Mouse (Mus musculus) embryonic facial prominence, embryonic 11.5 days (tissue): ENCODE measurements around the gene Dhx16. TPM values are rescaled to one million over a fixed set of nuclear protein-coding genes. Genes with fewer than 3 reads are reported as not detected.

Source experiments
- ATAC-seq: fragments of 200-750 bp; cut with Nextera tagmentation; replicated peaks from 2 replicates; pipeline ENCODE4 v1.8.0; 2017; ENCODE audit warnings: low read depth; ENCODE audit not compliant: insufficient number of reproducible peaks, low FRiP score, low TSS enrichment
- DNase-seq: peaks from one replicate; pipeline ENCODE4 v3.0.0-alpha.2; 2015; ENCODE audit warnings: low spot score
- H3K27ac ChIP-seq: fragments of 300-500 bp; sonication (generic); replicated peaks from 2 replicates; pipeline ENCODE4 v1.5.1; 2014; ENCODE audit warnings: mild to moderate bottlenecking, low read depth, low read length, control low read depth
- H3K27me3 ChIP-seq: fragments of 300-500 bp; sonication (generic); 2 replicates; pipeline ENCODE4 v1.6.1; 2014; ENCODE audit warnings: mild to moderate bottlenecking, low read length, moderate library complexity, mixed read lengths; ENCODE audit not compliant: control insufficient read depth, insufficient read depth
- H3K36me3 ChIP-seq: fragments of 300-500 bp; sonication (generic); replicated peaks from 2 replicates; pipeline ENCODE4 v1.6.1; 2014; ENCODE audit warnings: low read depth, mild to moderate bottlenecking, low read length, moderate library complexity, mixed read lengths; ENCODE audit not compliant: control insufficient read depth, insufficient read depth
- H3K4me1 ChIP-seq: fragments of 300-500 bp; sonication (generic); 2 replicates; pipeline ENCODE4 v1.6.1; 2014; ENCODE audit warnings: low read length, mixed read lengths; ENCODE audit not compliant: control insufficient read depth, insufficient read depth
- H3K4me2 ChIP-seq: fragments of 300-500 bp; sonication (generic); 2 replicates; pipeline ENCODE4 v1.6.1; 2014; ENCODE audit warnings: low read depth, mild to moderate bottlenecking, control low read depth, low read length, moderate library complexity
- H3K4me3 ChIP-seq: fragments of 300-500 bp; sonication (generic); 2 replicates; pipeline ENCODE4 v1.5.1; 2014; ENCODE audit warnings: low read depth, low read length, control low read depth
- H3K9ac ChIP-seq: fragments of 300-500 bp; sonication (generic); replicated peaks from 2 replicates; pipeline ENCODE4 v1.6.1; 2014; ENCODE audit warnings: mild to moderate bottlenecking, control low read depth, low read length
- H3K9me3 ChIP-seq: fragments of 300-500 bp; sonication (generic); replicated peaks from 2 replicates; pipeline ENCODE4 v1.6.1; 2016; ENCODE audit warnings: mild to moderate bottlenecking, low read length, inconsistent platforms, mixed read lengths; ENCODE audit not compliant: control insufficient read depth
- WGBS: fragments of 180-500 bp; shearing (Covaris S2); extraction: QIAGEN DNeasy Blood & Tissue Kit; methylation state at CpG from one replicate; pipeline ENCODE4 v1.1.7; 2014; 5-methylcytosine and 5-hydroxymethylcytosine counted together
- polyA plus RNA-seq: library from polyadenylated mRNA; unstranded; fragments of >200 nt; fragmentation: Nextera tagmentation; extraction: Ambion mirVana; gene quantifications from 2 replicates; pipeline ENCODE4 v1.2.1, GENCODE M21; 2014

Gene Dhx16
- polyA plus RNA-seq, 1 experiment from 2014 or later, result 38.6 TPM

DNA sequence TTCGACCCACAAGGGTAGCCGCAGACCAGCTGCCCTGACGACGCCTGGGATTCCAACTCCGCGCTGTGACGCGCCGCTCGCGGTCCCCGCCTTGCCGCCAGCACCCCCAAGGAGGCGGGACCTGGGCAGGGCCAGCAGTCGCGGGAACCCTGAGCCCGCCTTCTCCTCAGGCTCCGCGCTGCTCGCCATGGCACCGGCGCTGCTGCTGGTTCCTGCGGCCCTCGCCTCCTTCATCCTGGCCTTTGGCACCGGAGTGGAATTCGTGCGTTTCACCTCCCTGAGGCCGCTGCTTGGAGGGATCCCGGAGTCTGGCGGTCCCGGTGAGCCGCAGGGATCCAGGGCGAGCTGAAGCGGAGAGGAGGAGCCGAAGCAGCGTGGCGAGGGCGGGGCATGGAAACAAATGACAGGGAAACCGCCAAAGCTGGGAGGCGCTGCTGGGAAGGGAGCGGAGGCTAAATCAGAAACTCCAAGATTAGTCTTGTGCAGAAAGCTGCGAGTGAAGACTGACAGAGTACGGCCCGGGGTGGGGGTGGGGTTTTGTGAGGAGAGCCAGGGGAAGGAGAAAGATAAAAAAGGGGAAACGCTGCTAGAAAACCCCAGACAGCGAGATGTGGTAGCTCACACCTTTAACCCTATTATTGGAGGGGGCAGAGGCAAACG is 18.3 kb upstream of the Dhx16 start, which contains the start of gene Nrm:
Nrm (plus strand) TSS at position 121 of the 660 bp plus-strand sequence.
- H3K9ac ChIP-seq, result peak within 1 kb of the TSS; percentile 88
- H3K4me2 ChIP-seq, result peak within 1 kb of the TSS; percentile 58
- whole genome bisulfite sequencing, result under 1% methylated on average over 47 of the region's 47 CpGs
- peak; percentile 91 for DNase-seq
- H3K27me3 ChIP-seq, result no peaks in the 10 kb centered on the region
- H3K4me1 ChIP-seq, result no peaks in the 10 kb centered on the region; the same call in 1 of the 2 replicates
- H3K4me3 ChIP-seq, result peak within 1 kb of the TSS; percentile 65
- H3K27ac ChIP-seq, result peak within 1 kb of the TSS; percentile 88
- no peaks in the 10 kb centered on the region for H3K9me3 ChIP-seq
- peak; percentile 88 for ATAC-seq
- H3K36me3 ChIP-seq, result peaks cover 2% of the 10 kb centered on the region

DNA sequence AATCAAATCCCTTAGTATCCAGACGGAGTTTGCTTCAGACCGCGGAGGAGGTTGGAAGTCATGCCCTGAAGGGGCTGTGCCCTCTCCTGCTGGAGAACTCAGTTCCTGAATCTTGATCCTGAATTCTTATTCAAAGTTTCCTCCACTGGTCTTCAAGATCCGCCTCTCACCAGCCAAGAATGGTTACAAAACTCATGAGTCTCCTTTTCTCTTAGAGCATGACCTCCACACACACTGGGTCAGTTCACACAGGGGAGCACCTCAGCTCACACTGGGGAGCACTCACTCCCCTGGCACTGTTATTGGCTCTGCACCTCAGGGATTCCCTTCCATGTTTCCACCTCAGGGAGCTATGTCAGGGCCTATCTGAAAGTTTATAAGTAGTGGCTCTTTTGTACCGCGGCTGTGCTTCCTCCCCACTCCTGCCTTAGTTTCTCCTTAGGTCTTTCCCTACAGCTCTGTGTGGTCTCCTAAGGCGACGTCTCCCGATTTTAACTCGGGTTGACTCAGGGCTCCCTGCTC is 14.7 kb upstream of the Dhx16 start:
- H3K27me3 ChIP-seq, result no peaks in the 10 kb centered on the region
- H3K36me3 ChIP-seq, result no peaks in the 10 kb centered on the region; the same call in 1 of the 2 replicates
- WGBS, result 18% methylated on average over 10 of the region's 10 CpGs
- no peak for DNase-seq
- H3K9me3 ChIP-seq, result no peaks in the 10 kb centered on the region
- H3K4me3 ChIP-seq, result peak overlapping the region; percentile 73
- ATAC-seq, result no peak
- H3K27ac ChIP-seq, result peak overlapping the region; percentile 95
- peak overlapping the region; percentile 86 for H3K9ac ChIP-seq
- peak overlapping the region; percentile 93 for H3K4me2 ChIP-seq
- H3K4me1 ChIP-seq, result peaks cover 5% of the 10 kb centered on the region

- peak within 1 kb of the TSS; percentile 73 for H3K4me3 ChIP-seq
- H3K4me2 ChIP-seq, result peak within 1 kb of the TSS; percentile 93
- peaks cover 2% of the 10 kb centered on the region for H3K36me3 ChIP-seq
- WGBS, result 0% methylated on average over 43 of the region's 48 CpGs
- ATAC-seq (peak; percentile 54), DNase-seq (peak; percentile 88)
- no peaks in the 10 kb centered on the region for H3K27me3 ChIP-seq
- H3K9ac ChIP-seq, result peak within 1 kb of the TSS; percentile 86
- peaks cover 8% of the 10 kb centered on the region; the same call in 1 of the 2 replicates for H3K4me1 ChIP-seq
- H3K9me3 ChIP-seq, result no peaks in the 10 kb centered on the region
- H3K27ac ChIP-seq, result peak within 1 kb of the TSS; percentile 95
Observed at GRCm38 (mm10) chr17:35865481-35866280, 13.9 kb upstream of the Dhx16 start, which contains the start of gene Ppp1r18. Gene Ppp1r18 (plus strand): TSS chr17:35865593.

DNA sequence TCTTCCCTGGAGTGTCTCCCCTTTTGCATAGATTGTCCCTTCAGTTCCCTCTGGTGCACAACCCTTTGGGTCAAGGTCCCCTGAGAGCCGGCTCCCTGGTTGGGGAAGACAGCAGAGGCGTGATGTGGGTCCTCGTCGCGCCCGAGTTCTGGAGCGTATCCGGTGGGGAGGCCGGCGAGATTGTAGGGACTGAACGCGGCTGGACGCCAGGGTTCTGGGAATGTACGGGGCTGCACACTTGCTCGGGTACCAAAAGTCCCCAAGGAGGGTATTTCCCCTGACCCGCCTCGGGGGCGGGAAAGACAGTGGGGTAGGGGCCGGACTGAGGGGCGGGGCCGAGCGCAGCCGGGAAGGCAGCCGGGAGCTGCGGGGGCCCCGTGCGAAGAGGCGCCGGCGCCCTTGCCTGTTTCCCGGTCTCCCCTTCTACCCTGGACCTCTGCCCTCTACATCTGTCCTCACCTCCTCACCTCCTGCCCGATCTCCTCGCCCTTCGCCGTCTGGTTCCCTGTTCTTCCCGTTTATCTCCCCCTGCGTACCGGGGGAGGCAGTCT is 13.3 kb upstream of the Dhx16 start:
- no peaks in the 10 kb centered on the region for H3K27me3 ChIP-seq
- H3K9me3 ChIP-seq, result no peaks in the 10 kb centered on the region; the same call in 1 of the 2 replicates
- ATAC-seq (peak; percentile 37), DNase-seq (peak; percentile 76)
- peak overlapping the region; percentile 86 for H3K9ac ChIP-seq
- H3K4me2 ChIP-seq, result peak overlapping the region; percentile 93
- H3K4me3 ChIP-seq, result peak overlapping the region; percentile 73
- H3K27ac ChIP-seq, result peak overlapping the region; percentile 95
- under 1% methylated on average over 38 of the region's 38 CpGs for WGBS
- peaks cover 8% of the 10 kb centered on the region; the same call in 1 of the 2 replicates for H3K4me1 ChIP-seq
- peaks cover 7% of the 10 kb centered on the region for H3K36me3 ChIP-seq

DNA sequence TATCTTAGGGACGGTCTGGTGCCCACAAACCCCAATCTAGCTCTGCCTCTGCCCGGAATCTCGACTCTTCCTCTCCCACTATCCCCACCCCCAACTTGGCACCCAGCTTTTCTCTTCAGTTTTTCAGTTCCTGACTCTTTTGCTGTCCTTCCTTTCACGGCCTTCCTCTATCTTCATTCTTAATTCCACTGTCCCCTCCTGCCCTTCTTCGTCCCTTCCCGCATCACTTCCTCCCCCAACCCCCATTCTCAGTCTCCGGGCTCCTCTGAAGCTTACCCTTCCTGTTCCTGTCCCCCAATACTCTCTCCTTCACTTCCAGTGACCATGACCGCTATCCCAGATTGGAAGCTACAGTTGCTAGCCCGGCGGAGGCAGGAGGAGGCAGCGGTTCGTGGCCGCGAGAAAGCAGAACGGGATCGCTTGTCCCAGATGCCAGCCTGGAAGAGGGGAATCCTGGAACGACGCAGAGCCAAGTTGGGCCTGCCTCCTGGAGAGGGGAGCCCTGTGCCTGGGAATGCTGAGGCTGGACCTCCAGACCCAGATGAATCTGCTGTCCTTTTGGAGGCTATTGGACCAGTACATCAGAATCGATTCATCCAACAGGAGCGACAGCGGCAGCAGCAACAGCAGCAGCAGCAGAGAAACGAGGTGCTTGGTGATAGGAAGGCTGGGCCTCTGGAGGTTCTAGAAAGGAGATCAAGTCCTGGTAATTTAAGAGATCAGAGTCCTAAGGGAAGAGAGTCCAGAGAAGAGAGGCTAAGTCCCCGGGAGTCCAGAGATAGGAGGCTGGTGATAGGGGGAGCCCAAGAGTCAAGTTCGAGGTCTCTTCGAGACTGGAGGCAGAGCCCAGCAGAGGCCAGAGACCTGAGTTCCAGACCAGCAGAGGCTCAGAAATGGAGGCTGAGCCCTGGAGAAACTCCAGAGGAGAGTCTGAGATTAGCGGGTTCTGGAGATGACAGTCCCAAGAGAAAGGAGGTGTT is 12.4 kb upstream of the Dhx16 start:
- H3K9ac ChIP-seq, result peak overlapping the region; percentile 86
- H3K27ac ChIP-seq, result peak overlapping the region; percentile 95
- ATAC-seq, result no peak

DNA sequence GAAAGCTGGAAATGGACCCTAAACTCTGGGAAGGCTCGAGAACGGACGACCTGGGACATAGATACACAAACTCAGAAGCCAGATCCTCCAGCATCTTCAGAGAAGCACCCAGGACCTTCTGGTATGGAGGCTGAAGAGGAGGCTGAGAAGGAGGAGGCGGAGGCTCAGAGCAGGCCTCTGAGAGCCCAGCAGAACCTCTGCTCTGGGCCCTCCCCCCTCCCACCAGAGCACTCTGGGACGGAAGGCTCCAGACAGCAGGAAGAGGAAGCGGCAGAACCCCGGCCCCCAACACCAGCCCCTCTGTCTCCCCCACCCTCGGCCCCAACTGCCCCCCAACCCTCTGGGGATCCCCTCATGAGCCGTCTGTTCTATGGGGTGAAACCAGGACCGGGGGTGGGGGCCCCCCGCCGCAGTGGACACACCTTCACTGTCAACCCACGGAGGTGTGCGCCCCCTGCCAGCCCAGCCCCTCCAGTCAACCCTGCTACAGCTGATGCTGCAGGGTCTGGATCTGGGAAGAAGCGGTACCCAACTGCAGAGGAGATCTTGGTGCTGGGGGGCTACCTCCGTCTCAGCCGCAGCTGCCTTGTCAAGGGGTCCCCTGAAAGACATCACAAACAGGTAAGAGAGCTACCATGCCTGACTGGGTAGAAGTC is 11.3 kb upstream of the Dhx16 start:
- no peaks in the 10 kb centered on the region for H3K27me3 ChIP-seq
- DNase-seq (no peak), ATAC-seq (no peak)
- no peaks in the 10 kb centered on the region; the same call in 1 of the 2 replicates for H3K9me3 ChIP-seq
- H3K4me2 ChIP-seq, result peak overlapping the region; percentile 93
- peaks cover 7% of the 10 kb centered on the region for H3K36me3 ChIP-seq
- 25% methylated on average over 17 of the region's 17 CpGs for WGBS
- peak overlapping the region; percentile 73 for H3K4me3 ChIP-seq
- peak overlapping the region; percentile 56 for H3K27ac ChIP-seq
- peak overlapping the region; percentile 86 for H3K9ac ChIP-seq
- peaks cover 8% of the 10 kb centered on the region; the same call in 1 of the 2 replicates for H3K4me1 ChIP-seq

More for the DNA sequence above, 12.4 kb upstream of the Dhx16 start:
- peaks cover 7% of the 10 kb centered on the region for H3K36me3 ChIP-seq
- 8% methylated on average over 26 of the region's 26 CpGs for WGBS
- H3K4me2 ChIP-seq, result peak overlapping the region; percentile 93
- H3K9me3 ChIP-seq, result no peaks in the 10 kb centered on the region; the same call in 1 of the 2 replicates
- no peak for DNase-seq
- no peaks in the 10 kb centered on the region for H3K27me3 ChIP-seq
- peak overlapping the region; percentile 73 for H3K4me3 ChIP-seq
- H3K4me1 ChIP-seq, result peaks cover 8% of the 10 kb centered on the region; the same call in 1 of the 2 replicates
